Mouse (Mus musculus) cortical plate, adult 2 months (tissue): ENCODE measurements around the gene Lrrc7.

ENCODE experiments used
- CTCF ChIP-seq: fragments of 200-500 bp; IDR thresholded peaks from 2 replicates; pipeline ENCODE4 v1.5.1; 2011; ENCODE audit warnings: mild to moderate bottlenecking, control low read depth, low read length; ENCODE audit not compliant: insufficient read depth; ENCODE audit errors: extremely low read depth
- POLR2A ChIP-seq: fragments of 200-500 bp; IDR thresholded peaks from 2 replicates; pipeline ENCODE4 v1.6.1; 2011; ENCODE audit warnings: mild to moderate bottlenecking, low read length, control low read depth; ENCODE audit not compliant: insufficient read depth; ENCODE audit errors: extremely low read depth

DNA sequence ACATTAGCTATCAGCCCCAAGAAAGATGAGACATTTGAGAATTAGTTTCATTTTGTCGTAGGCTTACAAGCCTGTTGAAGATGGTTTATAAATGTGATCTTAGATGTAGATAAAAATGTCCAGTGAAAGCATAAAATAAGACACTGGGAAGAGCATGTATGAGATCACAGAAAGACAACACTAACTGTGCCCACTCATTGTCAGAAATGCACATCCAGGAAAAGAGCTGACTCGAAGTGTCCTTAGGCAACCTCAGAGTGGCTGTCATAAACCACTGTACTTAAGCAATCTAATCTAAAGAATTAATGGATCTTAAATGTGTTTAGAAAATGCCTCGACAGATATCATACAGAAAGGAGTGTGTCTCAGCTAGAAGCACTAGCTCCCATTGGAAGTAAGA lies 196.2 kb downstream of the Lrrc7 start:
- TF ChIP-seq POLR2A, result no peak
- TF ChIP-seq CTCF, result no peak
